Mouse (Mus musculus) gastrocnemius, postnatal 10 days (tissue): ENCODE measurements around the gene Mdk. TPM values are rescaled to one million over a fixed set of nuclear protein-coding genes. Genes with fewer than 3 reads are reported as not detected.
A peak's percentile ranks its signal among the peaks of the same experiment; 100 is the strongest.

Source experiments
- DNase-seq: peaks from one replicate; pipeline ENCODE4 v3.0.0; 2021; ENCODE audit warnings: mixed read lengths
- microRNA-seq, 2 experiments: library from miRNA; unstranded; fragments of <30 nt; microRNA quantifications; one replicate each; pipeline ENCODE4 v1.2.0; 2021
- total RNA-seq, 2 experiments: library from RNA; stranded (reverse); gene quantifications; 2 replicates each; pipeline ENCODE4 v1.2.3; 2021

Gene Mdk
- total RNA-seq, 2 experiments from 2014 or later = 43.3 to 55.2 TPM

DNA sequence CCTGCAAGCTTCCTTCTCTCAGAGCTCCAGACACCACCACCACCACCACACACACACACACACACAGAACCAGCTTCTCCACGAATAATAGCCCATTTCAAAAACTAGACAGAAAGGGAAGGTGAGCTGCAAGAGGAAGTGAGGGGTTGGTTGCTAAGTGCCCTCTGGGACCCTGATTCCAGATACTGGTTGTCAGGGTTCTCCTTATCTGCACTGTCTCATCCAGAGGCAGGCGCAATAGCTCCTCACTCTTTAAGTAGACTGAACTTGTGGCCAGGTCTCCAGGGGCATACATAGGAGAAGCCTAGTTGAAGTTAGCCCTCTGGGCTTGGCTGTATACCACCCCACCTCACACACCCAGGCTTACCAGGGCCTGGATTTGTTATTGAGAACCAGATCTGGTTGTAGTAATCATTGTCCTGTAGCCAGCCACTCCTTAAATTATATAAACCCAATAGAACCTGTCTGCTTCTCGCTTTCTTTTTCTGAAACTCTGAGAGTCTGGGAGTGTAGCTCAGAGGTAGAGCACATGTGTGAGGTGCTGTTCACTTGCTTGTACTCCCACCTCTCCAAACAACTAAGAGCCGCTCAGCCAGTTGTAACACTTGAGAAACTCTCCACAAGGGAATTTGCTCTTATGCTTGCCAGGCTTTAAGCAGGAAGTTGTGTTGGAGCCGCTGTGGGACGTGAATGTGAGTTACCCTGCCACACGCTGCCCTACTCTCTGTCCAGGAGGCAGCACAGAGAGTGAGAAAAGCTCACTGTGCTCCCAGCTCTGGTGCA lies 18.6 kb downstream of the Mdk start:
- no peak for DNase-seq

DNA sequence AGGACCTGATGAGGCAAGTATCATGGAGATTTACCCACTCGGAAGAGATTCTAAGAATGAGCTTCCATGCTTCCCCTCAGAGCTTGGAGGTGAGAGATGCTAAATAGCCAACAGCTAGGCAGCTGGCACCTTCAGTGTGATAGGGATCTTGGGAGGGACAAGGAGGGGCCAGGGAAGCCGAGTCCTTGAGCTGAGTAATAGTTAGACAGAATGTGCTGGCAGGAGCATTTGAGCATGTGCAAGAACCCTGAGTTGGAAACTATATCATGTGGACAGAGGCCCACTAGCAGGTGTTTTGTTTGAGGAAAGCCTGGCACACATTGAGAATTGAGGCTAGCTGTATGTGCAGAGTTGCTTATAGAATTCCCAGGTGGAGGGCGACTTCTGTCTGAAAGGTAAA lies 19.5 kb downstream of the Mdk start:
- no peak for DNase-seq

DNA sequence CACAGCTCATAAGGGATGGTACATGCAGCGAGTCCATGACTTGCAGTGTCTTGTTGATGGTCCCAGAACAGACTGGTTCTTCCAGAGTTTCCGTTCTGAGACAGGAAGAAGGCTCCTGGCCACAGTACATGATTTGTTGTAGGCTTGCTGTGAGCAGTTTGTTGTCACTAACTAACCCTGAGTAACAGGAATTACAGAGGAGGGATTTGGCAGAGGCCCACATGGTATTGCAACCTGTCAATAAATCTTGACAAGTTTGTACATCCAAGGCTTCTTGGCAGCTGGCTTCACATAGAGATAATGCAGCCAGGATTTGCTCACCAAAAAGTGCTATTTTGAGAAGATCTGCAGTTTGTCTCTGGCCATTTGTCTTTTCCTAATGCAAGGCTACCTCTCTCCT lies 26.0 kb downstream of the Mdk start:
- DNase-seq = no peak

DNA sequence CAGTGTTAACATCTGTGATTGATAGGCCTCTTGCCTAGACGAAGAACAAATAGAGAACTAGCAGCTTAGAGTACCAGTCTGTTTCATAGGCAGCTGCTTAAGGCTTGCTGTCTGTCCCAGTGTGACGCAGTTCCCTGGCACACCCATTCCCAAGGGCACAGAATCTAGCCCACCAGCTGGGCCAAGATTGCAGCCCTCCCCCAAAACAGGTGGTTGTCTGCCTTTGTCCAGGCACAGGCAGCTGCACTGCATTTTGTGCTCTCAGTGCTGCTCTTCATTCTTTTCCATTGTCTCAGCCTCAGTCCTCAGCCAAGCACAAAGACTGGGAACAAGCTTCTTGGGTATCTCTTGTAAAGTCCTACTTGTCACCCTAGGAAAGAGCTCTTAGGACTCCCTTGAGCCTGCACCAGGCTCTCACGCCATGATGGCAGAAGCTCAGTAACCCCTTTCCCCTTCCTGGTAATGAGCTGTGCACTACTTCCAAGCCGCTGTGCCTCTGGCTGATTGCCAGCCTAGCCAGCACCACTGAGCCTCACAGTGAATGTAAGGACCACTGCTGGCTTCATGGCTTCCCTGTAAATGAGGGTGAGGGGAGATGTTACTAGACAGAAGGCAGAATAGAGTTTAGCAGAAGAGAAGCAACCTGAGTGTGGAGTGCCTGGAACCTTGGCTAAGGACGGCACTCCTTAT lies 27.3 kb downstream of the Mdk start:
- DNase-seq = peak; percentile 28

DNA sequence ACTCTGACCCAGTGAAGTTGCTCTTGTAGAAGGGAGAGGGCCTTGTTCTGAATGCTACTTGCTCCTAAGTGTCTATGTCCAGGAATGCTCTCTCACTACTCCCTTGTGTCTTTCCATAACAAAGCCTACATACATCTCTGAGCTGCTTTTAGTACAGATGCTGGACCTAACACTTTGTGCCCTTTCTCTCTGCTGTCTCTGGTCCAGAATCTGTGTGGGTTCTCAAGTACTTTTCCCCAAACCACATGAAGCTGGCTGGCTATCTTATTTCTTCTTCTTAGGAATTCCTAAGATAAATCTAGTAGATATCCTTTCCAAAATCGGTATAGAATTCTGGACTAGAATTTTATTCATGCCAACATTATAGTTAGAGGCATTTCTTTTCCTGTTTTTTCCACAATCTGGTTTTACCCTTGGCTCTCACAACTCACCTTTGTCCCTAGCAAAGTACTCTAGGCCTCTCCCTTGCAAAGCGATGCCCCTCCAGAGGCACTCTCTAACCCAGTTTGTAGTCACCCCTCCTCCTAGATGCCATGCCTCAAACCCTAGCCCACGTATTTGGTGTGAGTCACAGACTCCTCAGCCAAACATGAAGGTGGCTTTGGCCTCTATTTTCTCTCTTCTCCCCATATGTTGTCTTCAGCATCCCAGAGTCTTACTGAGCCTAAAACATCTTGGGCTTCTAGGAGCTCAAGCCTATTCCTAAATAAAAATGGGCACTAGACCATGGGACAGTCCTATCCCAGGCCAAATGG lies 28.7 kb downstream of the Mdk start:
- DNase-seq = no peak

DNA sequence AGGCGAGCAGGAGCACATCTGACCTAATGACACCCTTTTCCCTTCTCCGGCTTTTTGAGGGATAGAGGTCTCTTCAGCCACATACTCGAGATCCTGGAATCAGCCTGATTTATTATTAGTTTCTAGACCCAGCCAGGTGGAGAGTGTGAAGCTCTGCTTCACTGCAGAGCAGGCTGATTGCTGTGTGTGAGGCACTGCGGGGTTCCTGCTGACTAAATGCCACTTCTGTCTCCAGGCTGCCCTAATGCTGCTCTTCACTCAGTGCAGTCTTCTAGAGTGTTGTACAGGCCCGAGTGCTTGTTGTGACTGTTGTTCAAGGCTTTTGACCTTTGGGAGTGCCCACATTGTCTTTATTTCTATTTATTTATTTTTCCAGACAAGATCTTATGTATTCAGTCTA lies 29.8 kb downstream of the Mdk start:
- no peak for DNase-seq

DNA sequence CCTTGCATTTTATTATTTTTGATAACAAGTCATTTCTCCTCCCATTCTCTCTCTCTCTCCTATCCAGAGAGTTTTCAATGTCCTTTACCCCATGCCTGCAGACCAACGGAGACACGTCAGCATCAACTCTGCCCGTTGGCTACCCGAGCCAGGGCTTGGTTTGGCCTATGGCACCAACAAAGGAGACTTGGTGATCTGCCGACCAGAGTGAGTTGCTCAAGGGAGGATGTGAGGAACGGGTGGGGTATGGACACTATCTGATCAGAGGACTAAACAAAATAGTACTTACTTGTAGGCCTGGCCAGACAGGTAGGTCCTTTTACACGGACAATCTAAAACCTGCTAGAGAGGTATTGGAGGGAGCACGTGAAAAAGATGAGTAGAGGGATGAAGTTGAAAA lies 31.7 kb downstream of the Mdk start:
- DNase-seq = no peak

DNA sequence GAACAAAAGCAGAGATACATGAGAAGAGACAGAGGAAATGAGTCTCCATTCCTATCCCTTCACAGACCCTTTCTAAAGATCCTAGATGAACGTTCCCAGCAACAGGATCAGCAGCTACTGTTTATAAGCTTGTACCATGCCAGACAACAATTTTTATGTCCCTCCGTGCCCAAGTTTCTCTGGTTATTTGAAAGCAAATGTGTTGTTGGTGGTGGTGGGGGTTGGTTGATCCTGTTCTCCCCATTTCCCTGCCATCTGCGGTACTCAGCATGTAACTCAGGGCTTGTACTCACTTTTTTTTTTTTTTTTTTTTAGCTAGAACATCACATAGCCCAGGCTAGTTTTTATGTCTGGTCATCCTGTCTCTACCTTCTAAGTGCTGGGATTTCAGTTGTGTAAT lies 33.0 kb downstream of the Mdk start:
- no peak for DNase-seq

DNA sequence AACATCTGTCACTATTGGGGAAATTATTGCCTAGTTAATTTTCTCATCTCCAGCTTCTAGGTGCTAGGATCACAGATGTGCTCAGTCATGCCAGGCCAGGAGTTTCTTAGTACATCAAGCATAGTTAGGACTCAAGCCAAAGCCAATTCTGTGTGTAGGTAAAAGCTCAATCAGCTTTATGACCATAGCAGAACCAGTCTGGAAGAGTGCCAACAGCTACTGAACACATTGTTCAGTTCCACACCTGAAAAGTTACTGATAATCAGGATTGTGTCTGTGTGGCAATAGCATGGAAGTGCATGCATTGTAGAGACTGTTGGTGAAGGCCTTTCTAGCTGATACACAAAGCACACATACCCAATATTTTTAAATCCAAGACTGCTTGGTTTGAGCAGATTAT lies 34.1 kb downstream of the Mdk start:
- DNase-seq = no peak

DNA sequence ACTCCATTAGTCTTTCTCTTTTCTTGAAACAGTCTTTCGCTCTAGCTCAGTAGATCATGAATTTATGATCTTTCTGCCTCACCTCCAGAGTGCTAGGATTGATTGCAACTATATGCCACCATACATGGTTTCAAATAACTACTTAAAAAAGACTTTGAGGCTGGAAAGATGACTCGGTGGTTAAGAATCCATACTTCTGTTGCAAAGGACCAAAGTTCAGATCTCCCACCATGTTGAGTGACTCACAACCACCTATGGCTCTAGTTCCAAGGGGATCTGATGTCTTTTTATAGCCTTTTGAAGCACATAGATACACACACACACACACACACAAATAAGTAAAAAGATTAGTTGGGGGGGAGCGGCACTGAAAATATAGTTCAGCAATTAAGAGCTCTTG lies 36.7 kb downstream of the Mdk start:
- DNase-seq = no peak

DNA sequence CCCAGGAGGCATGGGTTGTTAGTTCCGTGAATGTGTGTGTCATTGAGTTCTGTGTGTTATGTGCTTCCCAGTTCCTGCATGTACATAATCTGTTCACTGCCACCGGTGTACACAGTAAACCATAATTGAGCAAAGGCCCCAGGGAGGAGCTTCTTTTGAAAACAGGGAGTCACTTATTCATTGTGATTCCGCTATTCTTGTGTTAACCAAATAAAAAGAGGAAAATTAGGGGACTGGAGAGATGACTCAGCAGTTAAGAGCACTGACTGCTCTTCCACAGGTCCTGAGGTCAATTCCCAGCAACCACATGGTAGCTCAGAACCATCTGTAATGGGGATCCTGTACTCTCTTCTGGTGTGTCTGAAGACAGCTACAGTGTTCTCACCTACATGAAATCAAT lies 37.4 kb downstream of the Mdk start:
- DNase-seq = no peak

DNA sequence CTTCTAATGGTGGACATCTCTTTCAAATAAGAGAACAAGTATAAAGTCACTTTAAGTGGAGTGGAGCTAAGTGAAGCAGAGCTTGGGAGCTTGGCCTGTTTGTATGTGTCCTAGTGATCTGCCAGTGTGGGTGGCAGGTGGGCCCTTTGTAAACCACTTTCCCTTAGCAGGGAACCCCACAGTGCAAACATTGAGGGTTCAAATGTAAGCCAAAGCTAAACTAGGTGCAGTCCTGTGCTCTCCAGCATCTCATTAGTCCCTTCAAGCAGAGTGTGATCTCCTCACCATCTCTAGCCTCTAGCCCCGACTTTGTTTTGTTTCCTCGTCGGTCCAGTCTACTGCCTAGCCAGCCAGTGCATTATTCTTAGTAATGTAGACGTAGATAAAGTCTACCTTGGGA lies 47.5 kb downstream of the Mdk start:
- no peak for DNase-seq

DNA sequence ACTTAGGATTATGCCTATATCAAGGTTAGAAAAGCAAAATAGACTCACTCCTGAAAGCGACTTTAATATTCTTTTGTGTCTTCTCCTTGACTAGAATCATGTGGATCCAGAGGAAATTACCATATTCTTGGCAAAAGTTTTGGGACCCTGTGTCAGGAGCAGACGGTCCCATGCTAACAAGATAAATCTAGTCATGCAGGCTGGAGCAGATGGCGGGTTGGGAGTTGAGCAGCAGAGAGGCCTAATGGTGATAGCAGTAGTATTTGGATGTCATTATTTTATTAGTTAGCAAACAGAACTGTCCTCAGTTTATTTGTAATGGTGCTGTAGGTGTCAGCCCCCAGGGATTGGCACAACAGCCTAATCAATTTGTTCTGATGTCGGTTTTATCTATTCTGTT lies 48.1 kb downstream of the Mdk start:
- DNase-seq = no peak

Small RNA genes within 50 kb of the gene (microRNA-seq; reads per million reads assigned to microRNA genes)
- 0.25 to 0.32 reads per million in 2 experiments for gene Mir6999

Other genes starting within 250 kb of the Mdk start
- gene Atg13, start 221.7 kb downstream of the Mdk start, total RNA-seq = 10 to 100 TPM; 22.2 to 23.7 TPM
- 1 to 10 TPM; 4.4 TPM for gene Harbi1, start 221.4 kb downstream of the Mdk start, total RNA-seq
- gene Ambra1, start 202.2 kb downstream of the Mdk start, total RNA-seq = 10 to 100 TPM; 16.6 to 22.1 TPM
- under 1 TPM in 1 of 2 experiments, not detected in 1; 0.16 TPM for gene Chrm4, start 5.0 kb downstream of the Mdk start, total RNA-seq
- gene Gm9821, start 13.4 kb upstream of the Mdk start, total RNA-seq = not detected
- gene Dgkz, start 43.6 kb upstream of the Mdk start, total RNA-seq = 10 to 100 TPM; 60.5 to 84.3 TPM
- 10 to 100 TPM; 29.2 to 44.6 TPM for gene Creb3l1, start 92.2 kb upstream of the Mdk start, total RNA-seq
- 10 to 100 TPM; 27.1 to 44.4 TPM for gene Phf21a, start 160.8 kb upstream of the Mdk start, total RNA-seq